Mouse (Mus musculus): ENCODE measurements around the gene Zcchc2. TPM values are rescaled to one million over a fixed set of nuclear protein-coding genes. Genes with fewer than 3 reads are reported as not detected.

The Zcchc2 gene
- polyA plus RNA-seq, 1 experiment, result 9.0 TPM

DNA sequence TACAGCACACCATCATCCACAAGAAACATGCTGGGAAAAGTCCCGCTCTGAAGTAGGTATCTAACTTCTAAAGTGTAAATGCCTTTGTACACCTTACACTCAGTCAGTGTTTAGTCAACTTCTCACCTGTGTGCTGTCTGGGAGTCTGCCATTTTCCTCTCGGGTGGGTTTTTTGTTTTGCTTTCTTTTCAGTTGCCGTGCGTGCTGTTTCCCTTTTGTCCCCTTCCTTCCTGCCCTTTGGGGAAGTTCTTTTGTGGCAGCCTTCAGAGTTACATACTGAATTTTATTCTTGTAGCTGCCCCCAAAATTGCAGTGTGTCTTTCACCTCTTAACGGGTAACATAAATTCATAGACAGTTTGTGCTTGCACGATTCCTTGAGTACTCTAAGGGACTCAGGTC is 29.6 kb downstream of the Zcchc2 start:
- no peak overlapping the region for H3K27ac ChIP-seq (ENCODE audit: insufficient read depth, low read depth, low read length)

DNA sequence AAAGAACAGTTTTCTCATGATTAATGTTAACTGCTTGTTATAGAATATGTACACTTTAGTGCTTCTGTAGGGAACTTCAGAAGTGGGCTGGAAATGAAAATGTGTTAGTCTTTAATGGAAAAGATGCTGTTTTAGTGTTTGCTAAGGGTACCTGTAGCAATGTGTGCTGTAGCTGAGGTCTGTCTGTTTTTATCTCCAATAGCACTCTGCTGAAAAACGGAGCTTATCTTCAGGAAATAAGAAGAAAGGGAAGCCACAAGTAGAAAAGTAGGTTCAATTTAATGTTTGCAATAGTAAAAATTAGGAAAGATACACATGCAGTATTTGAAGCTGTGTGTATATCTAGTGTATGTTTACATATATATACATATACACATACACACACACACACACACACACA is 32.8 kb downstream of the Zcchc2 start:
- TF ChIP-seq CTCF (IDR thresholded peaks at IDR 0.05; ENCODE audit: extremely low read depth, insufficient read length, insufficient replicate concordance, low read depth, low read length) (no peak), POLR2A (IDR thresholded peaks at IDR 0.05; ENCODE audit: low read depth, low read length) (no peak)
- Histone ChIP-seq H3K36me3 (ENCODE audit: control insufficient read depth, insufficient read depth, low read length) (peaks cover 67% of the 10 kb centered on the region), H3K4me3 (ENCODE audit: low read depth, low read length) (no peak overlapping the region), H3K27me3 (ENCODE audit: control insufficient read depth, insufficient read depth, low read length) (no peaks in the 10 kb centered on the region), H3K4me1 (ENCODE audit: control insufficient read depth, insufficient read depth, insufficient read length, low read length) (no peaks in the 10 kb centered on the region), H3K27ac (ENCODE audit: insufficient read depth, low read depth, low read length) (no peak overlapping the region)
- WGBS, result 61% methylated on average over 1 of the region's 1 CpGs

More for the DNA sequence above, 29.6 kb downstream of the Zcchc2 start:
- no peaks in the 10 kb centered on the region for H3K27me3 ChIP-seq (ENCODE audit: control insufficient read depth, insufficient read depth, low read length)
- H3K36me3 ChIP-seq (ENCODE audit: control insufficient read depth, insufficient read depth, low read length), result peaks cover 63% of the 10 kb centered on the region
- no peaks in the 10 kb centered on the region for H3K4me1 ChIP-seq (ENCODE audit: control insufficient read depth, insufficient read depth, insufficient read length, low read length)
- H3K4me3 ChIP-seq (ENCODE audit: low read depth, low read length), result no peak overlapping the region
- WGBS, result 84% methylated on average over 6 of the region's 6 CpGs
- TF ChIP-seq CTCF (IDR thresholded peaks at IDR 0.05; ENCODE audit: extremely low read depth, insufficient read length, insufficient replicate concordance, low read depth, low read length) (no peak), POLR2A (IDR thresholded peaks at IDR 0.05; ENCODE audit: low read depth, low read length) (no peak)

- Histone ChIP-seq H3K27ac (ENCODE audit: insufficient read depth, low read depth, low read length) (no peak overlapping the region), H3K36me3 (ENCODE audit: control insufficient read depth, insufficient read depth, low read length) (peaks cover 67% of the 10 kb centered on the region)
- TF ChIP-seq POLR2A (IDR thresholded peaks at IDR 0.05; ENCODE audit: low read depth, low read length) (no peak), CTCF (IDR thresholded peaks at IDR 0.05; ENCODE audit: extremely low read depth, insufficient read length, insufficient replicate concordance, low read depth, low read length) (no peak)
Measured at GRCm38 (mm10) chr1:106024254-106024653, 34.0 kb downstream of the Zcchc2 start.

GRCm38 (mm10) chr1:106024778-106025177 is 34.6 kb downstream of the Zcchc2 start:
- Histone ChIP-seq H3K4me3 (ENCODE audit: low read depth, low read length) (no peak overlapping the region), H3K36me3 (ENCODE audit: control insufficient read depth, insufficient read depth, low read length) (peaks cover 65% of the 10 kb centered on the region), H3K27me3 (ENCODE audit: control insufficient read depth, insufficient read depth, low read length) (no peaks in the 10 kb centered on the region), H3K4me1 (ENCODE audit: control insufficient read depth, insufficient read depth, insufficient read length, low read length) (no peaks in the 10 kb centered on the region), H3K27ac (ENCODE audit: insufficient read depth, low read depth, low read length) (no peak overlapping the region)
- WGBS, result 88% methylated on average over 3 of the region's 3 CpGs
- TF ChIP-seq CTCF (IDR thresholded peaks at IDR 0.05; ENCODE audit: extremely low read depth, insufficient read length, insufficient replicate concordance, low read depth, low read length) (no peak), POLR2A (IDR thresholded peaks at IDR 0.05; ENCODE audit: low read depth, low read length) (no peak)

More at GRCm38 (mm10) chr1:106024254-106024653, 34.0 kb downstream of the Zcchc2 start:
- no peaks in the 10 kb centered on the region for H3K4me1 ChIP-seq (ENCODE audit: control insufficient read depth, insufficient read depth, insufficient read length, low read length)
- WGBS, result 94% methylated on average over 2 of the region's 2 CpGs
- H3K4me3 ChIP-seq (ENCODE audit: low read depth, low read length), result no peak overlapping the region
- no peaks in the 10 kb centered on the region for H3K27me3 ChIP-seq (ENCODE audit: control insufficient read depth, insufficient read depth, low read length)

DNA sequence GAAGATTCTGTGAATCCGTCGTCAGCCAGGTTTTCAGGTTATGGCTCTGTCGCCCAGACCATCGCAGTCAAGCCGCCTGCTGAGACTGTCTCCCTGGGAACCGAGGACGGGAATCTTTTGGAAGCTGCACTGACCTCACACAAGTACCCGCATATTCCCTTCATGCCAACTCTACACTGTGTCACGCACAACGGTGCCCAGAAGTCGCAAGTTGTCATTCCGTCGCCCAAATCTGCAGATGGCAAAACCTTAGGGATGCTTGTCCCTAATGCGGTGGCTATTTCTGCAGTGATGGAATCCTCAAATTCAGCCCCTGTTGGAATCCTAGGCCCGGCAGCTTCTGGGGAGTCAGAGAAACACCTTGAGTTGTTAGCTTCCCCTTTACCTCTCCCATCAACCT is 39.6 kb downstream of the Zcchc2 start:
- Histone ChIP-seq H3K4me3 (ENCODE audit: low read depth, low read length) (no peak overlapping the region), H3K4me1 (ENCODE audit: control insufficient read depth, insufficient read depth, insufficient read length, low read length) (no peaks in the 10 kb centered on the region), H3K27me3 (ENCODE audit: control insufficient read depth, insufficient read depth, low read length) (no peaks in the 10 kb centered on the region), H3K27ac (ENCODE audit: insufficient read depth, low read depth, low read length) (no peak overlapping the region), H3K36me3 (ENCODE audit: control insufficient read depth, insufficient read depth, low read length) (peaks cover 49% of the 10 kb centered on the region)
- TF ChIP-seq CTCF (IDR thresholded peaks at IDR 0.05; ENCODE audit: extremely low read depth, insufficient read length, insufficient replicate concordance, low read depth, low read length) (no peak), POLR2A (IDR thresholded peaks at IDR 0.05; ENCODE audit: low read depth, low read length) (no peak)
- 96% methylated on average over 15 of the region's 15 CpGs for WGBS

DNA sequence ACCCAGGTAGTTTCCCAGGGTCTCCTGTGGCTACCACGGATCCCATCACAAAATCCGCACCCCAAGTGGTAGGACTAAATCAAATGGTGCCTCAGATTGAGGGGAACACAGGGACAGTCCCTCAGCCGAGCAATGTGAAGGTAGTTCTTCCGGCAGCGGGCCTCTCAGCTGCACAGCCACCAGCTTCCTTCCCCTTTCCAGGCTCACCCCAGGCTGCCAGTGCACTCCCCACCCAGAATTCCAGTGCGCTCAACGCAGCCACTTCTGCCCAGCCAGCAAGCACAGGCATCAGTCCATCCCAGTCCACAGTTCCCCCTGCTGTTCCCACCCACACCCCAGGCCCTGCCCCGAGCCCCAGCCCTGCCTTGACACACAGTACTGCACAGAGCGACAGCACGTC is 40.1 kb downstream of the Zcchc2 start:
- no peak for TF ChIP-seq CTCF (IDR thresholded peaks at IDR 0.05; ENCODE audit: extremely low read depth, insufficient read length, insufficient replicate concordance, low read depth, low read length)
- TF ChIP-seq POLR2A (IDR thresholded peaks at IDR 0.05; ENCODE audit: low read depth, low read length), result no peak
- Histone ChIP-seq H3K4me1 (ENCODE audit: control insufficient read depth, insufficient read depth, insufficient read length, low read length) (no peaks in the 10 kb centered on the region), H3K27me3 (ENCODE audit: control insufficient read depth, insufficient read depth, low read length) (no peaks in the 10 kb centered on the region), H3K27ac (ENCODE audit: insufficient read depth, low read depth, low read length) (no peak overlapping the region), H3K36me3 (ENCODE audit: control insufficient read depth, insufficient read depth, low read length) (peaks cover 48% of the 10 kb centered on the region), H3K4me3 (ENCODE audit: low read depth, low read length) (no peak overlapping the region)
- WGBS, result 87% methylated on average over 10 of the region's 10 CpGs

DNA sequence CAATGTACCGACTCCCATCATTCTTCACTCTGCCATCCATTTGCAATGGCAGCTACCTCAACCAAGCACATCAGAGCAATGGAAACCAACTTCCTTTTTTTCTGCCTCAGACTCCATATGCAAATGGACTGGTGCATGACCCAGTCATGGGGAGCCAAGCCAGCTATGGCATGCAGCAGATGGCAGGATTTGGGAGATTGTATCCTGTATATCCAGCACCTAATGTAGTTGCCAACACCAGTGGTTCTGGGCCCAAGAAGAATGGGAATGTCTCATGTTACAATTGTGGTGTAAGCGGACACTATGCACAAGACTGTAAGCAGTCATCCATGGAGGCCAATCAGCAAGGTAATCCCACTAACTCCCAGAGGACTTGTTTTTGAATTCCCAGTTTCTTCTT is 40.7 kb downstream of the Zcchc2 start:
- no peak for TF ChIP-seq POLR2A (IDR thresholded peaks at IDR 0.05; ENCODE audit: low read depth, low read length)
- no peak for TF ChIP-seq CTCF (IDR thresholded peaks at IDR 0.05; ENCODE audit: extremely low read depth, insufficient read length, insufficient replicate concordance, low read depth, low read length)
- no peaks in the 10 kb centered on the region for H3K27me3 ChIP-seq (ENCODE audit: control insufficient read depth, insufficient read depth, low read length)
- WGBS, result 97% methylated on average over 2 of the region's 2 CpGs
- H3K36me3 ChIP-seq (ENCODE audit: control insufficient read depth, insufficient read depth, low read length), result peaks cover 42% of the 10 kb centered on the region
- H3K27ac ChIP-seq (ENCODE audit: insufficient read depth, low read depth, low read length), result no peak overlapping the region
- no peaks in the 10 kb centered on the region for H3K4me1 ChIP-seq (ENCODE audit: control insufficient read depth, insufficient read depth, insufficient read length, low read length)
- no peak overlapping the region for H3K4me3 ChIP-seq (ENCODE audit: low read depth, low read length)
